Mouse (Mus musculus) megakaryocyte, embryonic 14.5 days (primary cell): ENCODE data around the gene Clec16a.

Experiments
- FLI1 ChIP-seq: IDR thresholded peaks from 2 replicates; pipeline ENCODE4 v1.6.1; 2012; ENCODE audit warnings: low read length, inconsistent platforms, mixed read lengths
- GATA1 ChIP-seq: IDR thresholded peaks from 3 replicates; pipeline ENCODE4 v1.6.1; 2012; ENCODE audit warnings: mixed read lengths, low read length, inconsistent platforms, borderline replicate concordance

- TF ChIP-seq GATA1, result no peak
- no peak for TF ChIP-seq FLI1
Measured at GRCm38 (mm10) chr16:10628960-10629359, 83.8 kb downstream of the Clec16a start.
